Mouse (Mus musculus): ENCODE measurements at regions not wholly inside any gene's neighbourhood (a gene's known extent, or its start where the extent isn't known, plus 50 kb on each side); places are given as distances from the start of the nearest gene placed in this dataset.

DNA sequence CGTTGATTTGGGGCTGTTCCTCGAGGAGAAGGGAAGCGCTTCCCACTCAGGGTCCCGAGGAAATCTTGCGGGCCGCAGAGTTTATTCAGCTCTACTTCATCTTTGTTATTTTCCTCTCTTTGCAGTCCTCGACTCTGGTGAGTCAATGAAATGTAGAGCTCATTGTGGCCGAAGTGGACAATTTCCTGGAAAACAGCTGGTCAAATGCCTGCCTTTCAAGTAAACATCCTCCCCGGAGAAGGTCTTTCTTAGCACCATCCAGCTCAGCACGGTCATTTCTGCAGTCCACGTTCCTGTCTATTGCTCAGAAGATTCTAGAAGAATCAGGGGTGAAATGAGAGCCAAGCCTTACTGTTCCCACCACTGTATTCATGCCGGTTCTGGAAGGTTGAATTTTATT lies 133.0 kb downstream of the Bcas1 start:
- no peak for DNase-seq (ENCODE audit: extremely low spot score in 1 of 2, low spot score in 1 of 2)

DNA sequence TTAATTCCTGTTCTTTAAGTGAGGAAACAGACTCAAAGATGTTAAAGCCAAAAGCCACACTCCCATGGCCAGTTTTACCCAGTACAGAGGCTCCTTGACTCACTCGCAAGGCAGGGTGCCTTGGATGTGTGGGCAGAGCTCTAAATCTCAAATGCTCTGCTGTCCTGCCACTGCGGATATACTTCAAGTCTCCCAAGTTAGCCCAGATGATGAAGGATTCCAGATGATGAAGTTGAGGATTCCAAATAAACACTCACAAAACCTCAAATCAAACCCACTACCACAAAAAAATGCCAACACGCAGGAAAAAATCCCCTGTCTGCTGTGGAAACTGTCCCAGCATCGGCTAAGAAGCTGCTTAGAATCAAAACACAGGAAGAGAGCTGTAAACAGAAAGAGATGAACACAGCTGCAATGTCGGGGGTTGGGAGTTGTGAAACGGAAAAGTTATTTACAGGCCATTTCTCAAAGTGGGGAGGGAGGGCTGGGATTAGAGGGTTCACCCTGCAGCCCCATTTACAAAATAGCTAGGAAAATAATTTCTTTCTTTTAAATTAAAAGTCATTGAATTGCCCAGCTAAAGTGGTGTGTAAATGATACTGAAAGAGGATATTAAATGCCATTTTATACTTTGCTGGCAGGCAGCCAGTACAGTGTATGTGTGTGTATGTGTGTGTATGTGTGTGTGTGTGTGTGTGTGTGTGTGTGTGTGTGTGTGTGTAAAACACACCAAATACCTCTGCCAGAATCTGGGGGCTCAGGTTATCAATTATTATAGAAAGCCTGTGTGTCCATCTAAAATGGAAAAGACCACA lies 135.6 kb downstream of the Bcas1 start:
- no peak for DNase-seq (ENCODE audit: extremely low spot score in 1 of 2, low spot score in 1 of 2)

DNA sequence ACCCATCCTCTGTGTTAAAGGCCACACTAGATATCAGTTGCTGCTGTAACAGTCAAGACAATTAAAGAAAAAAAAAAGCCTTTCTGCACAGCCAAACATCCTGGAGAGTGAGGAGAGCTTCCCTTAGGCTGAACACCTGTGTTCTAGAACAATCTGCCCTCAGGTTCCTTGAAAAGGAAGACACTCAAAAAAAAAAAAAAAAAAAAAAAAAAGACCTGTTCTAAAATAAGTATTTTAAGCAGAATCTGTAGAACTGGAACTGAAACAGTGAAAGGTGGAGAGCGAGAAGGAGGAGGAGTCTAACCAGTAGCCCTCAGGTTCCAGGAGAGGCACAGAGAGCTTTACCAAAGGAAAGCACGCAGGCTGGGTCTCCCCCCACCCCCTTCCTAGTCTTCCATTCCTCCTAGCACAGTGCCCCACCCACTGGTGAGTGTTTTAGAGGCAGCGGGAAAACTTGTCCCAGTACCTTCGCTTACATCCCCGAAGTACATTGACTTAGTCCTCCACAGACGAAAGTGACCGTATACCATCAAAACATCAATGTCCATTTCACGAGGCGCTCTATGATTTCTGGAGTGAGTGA lies 138.2 kb downstream of the Bcas1 start:
- no peak for DNase-seq (ENCODE audit: extremely low spot score in 1 of 2, low spot score in 1 of 2)

DNA sequence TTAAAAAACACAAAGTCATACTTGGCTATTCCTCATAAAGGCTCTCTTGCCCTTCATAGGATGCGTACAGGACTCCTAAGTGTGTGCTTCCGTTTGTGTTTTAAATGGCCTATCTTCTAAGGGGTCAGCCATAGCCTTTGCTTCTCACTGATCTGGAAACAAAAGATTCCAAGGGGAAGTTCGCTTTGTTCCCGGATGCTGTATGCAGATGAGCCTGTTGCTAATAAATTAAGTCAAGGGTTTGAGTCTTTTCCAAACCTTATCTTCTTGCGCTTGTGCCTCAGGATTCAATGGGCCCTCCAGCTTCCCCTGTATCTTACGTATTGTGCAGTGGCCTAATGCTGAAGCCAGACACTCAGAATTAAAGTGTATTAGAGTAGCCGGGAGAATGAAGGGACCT lies 138.9 kb downstream of the Bcas1 start:
- no peak for DNase-seq (ENCODE audit: extremely low spot score in 1 of 2, low spot score in 1 of 2)

- DNase-seq (ENCODE audit: extremely low spot score in 1 of 2, low spot score in 1 of 2): no peak
Measured at GRCm38 (mm10) chr2:170288196-170288595, 139.4 kb downstream of the Bcas1 start.

DNA sequence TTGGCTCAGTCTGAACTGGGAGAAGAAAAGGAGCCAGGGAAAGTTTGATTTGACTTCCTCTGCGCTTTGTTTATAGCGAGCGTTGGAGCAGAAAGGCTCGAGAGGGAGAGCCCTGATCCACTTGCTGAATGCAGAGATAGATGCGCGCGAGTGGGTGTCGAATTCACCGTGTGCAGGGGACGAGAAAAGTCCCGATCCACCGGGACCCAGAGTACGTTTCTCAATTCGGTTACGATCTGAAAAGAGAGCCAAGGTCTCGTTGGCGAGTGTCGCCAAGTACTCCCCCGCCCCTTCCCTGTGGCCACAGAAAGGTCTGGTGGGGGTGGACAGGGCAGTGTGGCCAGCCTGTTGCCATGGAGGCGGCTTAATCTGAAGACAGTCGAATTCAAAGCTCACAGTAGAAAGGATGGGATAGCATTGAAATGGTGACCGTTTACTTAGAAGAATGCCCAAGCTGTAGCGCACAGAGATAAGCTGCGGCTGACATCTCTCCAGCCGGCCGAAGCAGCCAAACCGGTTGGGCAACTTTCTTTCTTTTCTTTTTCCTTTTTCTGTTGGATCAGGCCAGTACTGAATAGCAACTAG lies 139.5 kb upstream of the Zfp217 start:
- peak in 1 of 2 experiments; percentile 42 for DNase-seq (ENCODE audit: extremely low spot score in 1 of 2, low spot score in 1 of 2)

DNA sequence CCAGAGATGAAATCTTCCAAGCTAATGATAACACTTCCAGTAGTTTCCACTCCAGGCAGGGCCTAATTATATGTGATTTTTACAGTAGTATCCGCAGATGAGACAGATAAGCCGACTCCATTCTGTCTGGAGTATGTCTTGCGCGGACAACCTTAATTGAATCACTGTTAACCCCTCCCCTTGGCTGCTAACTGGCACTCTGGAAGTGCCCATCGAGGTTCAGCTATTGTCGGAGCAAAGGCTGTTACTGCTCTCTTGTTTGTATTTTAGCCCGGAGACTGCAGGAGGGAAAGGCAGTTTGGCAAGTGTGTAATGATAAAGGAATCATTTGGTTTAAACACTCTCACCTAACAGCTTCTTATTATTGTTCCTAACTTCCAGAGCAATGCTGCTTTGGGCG lies 138.9 kb upstream of the Zfp217 start:
- no peak for DNase-seq (ENCODE audit: extremely low spot score in 1 of 2, low spot score in 1 of 2)

- DNase-seq (ENCODE audit: extremely low spot score in 1 of 2, low spot score in 1 of 2): no peak
Measured at GRCm38 (mm10) chr2:170282463-170282862, 134.6 kb upstream of the Zfp217 start.

DNA sequence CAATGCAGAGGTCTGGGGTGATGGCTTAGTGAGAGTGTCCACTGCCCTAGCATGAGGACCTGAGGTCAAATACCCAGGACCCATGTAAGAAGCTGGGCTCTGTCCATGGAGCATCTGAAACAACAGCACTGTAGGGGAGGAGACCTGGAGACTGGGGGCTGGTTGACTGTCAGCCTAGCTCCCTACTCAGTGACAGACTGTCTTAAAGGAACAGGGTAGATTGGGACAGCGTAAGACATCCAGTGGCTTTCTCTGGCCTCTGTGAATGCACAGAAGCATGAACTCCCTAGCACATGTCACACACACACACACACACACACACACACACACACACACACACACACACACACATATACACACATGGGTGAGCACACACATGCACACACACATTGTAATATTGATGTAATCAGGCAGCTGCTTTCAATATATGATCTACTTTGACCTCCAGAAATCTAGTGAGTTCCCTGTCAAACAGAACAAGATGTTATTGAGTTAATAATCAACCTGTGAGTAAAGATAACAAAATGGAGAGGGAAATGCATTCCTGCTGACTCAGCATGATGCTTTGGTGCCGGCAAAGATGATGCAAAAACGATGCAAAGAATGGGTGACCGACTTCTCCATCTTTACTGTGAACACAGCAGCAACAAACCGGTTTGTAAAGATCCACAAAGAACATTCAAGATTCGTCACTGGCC lies 133.6 kb upstream of the Zfp217 start:
- DNase-seq (ENCODE audit: extremely low spot score in 1 of 2, low spot score in 1 of 2): no peak

DNA sequence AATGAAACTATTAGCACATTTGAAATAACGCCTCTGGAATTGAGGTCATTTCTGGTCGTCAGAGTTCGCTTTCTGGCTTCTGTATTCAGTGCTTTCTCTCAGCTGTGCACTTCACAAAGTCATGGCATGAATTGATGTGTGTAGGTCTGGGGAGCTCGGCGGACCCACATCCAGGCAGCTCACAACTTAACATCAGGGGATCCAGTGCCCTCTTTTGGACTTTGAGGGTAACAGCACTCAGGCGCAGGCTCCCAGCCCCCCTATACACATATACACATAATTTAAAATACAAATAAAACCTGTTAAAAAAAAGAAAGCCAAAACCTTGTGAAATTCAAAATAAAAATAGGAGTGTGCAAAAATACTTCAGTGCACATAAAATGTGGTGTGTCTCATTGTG lies 132.8 kb upstream of the Zfp217 start:
- DNase-seq (ENCODE audit: extremely low spot score in 1 of 2, low spot score in 1 of 2): no peak

DNA sequence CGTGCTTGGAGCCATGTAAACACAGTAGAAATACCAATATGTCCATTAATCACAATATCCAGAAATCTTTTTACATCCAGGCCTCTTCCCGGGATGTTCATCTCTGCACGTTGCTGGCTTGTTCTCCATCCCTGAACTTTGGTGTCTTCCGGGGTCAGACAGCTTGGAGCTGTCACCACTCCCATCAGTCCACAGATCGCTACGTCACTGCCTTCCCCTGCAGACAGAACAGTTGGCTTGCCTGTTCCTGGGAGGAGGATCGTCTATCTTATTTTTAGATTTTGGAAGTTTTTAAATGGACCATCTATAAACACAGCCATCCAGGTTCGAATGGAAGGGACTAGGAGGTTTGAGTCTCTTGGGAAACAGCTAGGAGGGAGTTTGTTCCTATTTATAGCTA lies 130.0 kb upstream of the Zfp217 start:
- DNase-seq (ENCODE audit: extremely low spot score in 1 of 2, low spot score in 1 of 2): no peak

DNA sequence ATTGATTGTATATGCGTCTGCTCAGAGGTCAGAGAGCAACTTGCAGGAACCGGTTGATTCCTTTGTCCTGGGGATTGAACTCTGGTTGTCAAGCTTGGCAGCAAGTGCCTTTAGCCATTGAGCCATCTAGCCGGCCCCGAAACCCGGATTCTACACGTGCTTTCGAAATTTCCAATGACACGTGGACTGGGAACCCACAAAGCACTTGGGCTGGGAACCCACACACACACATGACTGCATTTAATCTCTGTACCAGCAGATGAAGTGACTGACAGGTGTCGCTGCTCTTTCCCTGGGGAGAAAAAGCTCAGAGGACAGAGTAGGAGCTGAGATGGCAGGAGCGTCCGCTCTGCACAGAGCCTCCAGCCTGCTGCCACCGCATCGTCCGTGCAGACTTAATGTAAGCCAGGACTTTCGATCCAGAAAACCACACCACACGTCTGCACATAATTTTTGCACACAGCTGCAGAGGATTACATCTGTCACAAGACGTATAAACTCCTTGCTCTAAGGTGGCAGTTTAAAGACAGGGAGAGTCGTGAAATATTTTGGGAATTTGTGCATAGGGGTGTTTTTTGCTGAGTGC lies 129.4 kb upstream of the Zfp217 start:
- no peak for DNase-seq (ENCODE audit: extremely low spot score in 1 of 2, low spot score in 1 of 2)

DNA sequence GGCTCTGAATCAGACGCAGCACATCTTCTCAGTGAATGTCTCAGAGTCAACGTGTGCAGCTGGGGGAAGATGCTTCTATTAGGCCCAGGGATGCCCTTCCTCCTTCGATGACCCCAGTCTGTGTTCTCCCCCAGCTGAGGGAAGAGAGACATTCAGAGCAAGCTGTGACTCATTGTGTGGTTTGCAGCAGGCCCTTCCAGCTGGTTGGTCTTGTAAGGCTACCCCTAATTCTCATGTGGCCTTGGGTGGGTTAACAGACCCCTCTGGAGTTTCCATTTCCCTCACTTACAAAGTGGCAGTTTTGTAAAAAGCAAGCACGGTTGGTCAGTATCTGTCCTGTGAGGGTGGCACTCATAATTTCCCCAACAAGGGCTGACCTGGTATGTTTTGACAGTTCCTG lies 127.8 kb upstream of the Zfp217 start:
- no peak for DNase-seq (ENCODE audit: extremely low spot score in 1 of 2, low spot score in 1 of 2)

DNA sequence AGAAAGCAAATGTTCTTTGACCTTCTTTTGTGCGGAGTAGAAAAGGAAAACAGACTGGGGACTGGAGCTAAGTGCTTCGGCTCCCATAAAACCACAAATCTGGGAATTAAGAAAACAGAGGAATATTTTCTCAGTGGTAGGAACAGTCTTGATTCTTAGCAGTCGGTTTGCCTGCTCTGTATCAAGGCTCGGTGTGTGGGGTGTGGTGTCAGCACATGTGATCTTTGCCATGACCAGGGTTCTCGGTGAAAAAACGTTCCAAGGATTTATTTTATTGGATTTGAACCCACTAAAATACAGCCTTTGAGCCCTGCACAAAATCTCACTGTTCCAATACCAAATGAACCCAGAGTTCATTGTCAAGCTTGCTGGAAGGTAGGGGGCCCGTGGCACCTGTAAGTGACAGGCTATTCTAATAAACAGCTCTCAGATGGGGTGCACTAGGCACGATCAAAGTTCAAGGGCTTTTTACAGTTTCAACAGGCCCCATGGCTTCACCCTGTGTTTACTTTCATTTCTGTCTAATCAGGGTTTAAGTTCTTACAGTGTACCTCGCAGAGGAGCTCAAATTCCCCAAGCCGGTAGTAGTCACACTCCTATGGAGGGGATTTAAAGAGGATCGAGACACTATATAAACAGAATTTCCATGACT lies 122.1 kb upstream of the Zfp217 start:
- DNase-seq (ENCODE audit: extremely low spot score in 1 of 2, low spot score in 1 of 2): no peak

DNA sequence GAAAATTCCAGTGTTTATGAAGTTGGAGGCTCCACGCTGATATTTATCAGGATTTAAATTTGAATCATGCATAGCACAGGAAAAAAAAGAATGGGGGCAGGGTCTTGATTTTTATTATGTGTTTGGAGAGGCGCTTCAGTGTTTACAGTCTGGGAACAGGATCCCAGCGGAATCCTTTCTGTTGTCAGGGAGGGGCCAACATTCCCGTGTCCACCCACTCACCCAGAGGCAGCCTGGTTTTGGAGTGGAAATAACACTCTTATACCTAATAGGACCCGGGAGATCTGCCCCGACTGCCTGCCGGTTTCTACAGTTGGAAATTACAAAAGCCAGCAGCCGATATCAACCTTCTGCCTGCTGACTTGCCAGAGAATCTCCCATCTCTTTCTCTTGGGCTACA lies 120.2 kb upstream of the Zfp217 start:
- DNase-seq (ENCODE audit: extremely low spot score in 1 of 2, low spot score in 1 of 2): no peak

GRCm38 (mm10) chr2:170267152-170267551 lies 119.2 kb upstream of the Zfp217 start:
- DNase-seq (ENCODE audit: extremely low spot score in 1 of 2, low spot score in 1 of 2): no peak

GRCm38 (mm10) chr2:170266407-170267101 lies 118.7 kb upstream of the Zfp217 start:
- DNase-seq (ENCODE audit: extremely low spot score in 1 of 2, low spot score in 1 of 2): no peak

DNA sequence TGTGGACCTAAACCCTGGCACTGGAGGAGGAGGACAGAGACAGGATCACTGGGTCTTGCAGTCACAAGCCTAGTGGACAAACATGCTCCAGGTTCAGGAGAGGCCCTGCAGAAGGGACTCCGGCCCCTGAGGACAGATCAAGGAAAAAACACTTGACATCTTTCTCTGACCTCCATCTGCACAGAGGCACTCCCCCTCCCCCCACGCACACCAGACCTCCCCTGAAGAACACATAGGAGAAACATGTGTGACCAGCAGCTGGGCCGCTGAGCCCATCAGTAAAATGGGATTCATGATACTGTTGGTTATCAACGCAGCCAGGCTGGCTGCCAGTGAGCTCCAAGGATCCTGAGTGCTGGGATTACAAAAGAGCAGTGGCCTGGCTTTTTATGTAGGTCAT lies 115.7 kb upstream of the Zfp217 start:
- no peak for DNase-seq (ENCODE audit: extremely low spot score in 1 of 2, low spot score in 1 of 2)

DNA sequence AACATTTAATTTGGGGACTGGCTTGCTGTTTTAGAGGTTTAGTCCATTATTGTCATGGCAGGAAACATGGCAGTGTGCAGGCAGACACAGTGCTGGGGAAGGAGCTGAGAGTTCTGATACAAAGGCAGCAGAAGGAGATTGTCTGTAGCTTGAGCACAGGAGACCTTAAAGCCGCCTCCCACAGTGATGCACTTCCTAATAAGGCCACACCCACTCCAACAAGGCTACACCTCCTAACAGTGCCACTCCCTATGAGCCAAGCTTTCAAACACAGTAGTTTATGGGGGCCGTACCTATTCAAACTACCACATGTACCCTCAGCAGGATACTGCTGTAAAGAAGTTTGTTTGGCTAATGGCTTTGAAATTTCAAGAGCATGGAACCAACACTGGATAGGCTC lies 113.3 kb upstream of the Zfp217 start:
- no peak for DNase-seq (ENCODE audit: extremely low spot score in 1 of 2, low spot score in 1 of 2)
